Mouse (Mus musculus) thymus, postnatal 25 days (tissue): ENCODE data around the gene Braf.

ENCODE experiments used
- DNase-seq: peaks from one replicate; pipeline ENCODE4 v3.0.0; 2022

The Braf gene

GRCm38 (mm10) chr6:39554888-39555647 is 170.2 kb downstream of the Braf start:
- DNase-seq: no peak
